Mouse (Mus musculus) E14TG2a.4 (cell line): ENCODE results near the gene Sco1.

ENCODE experiments used
- CTCF ChIP-seq: conservative IDR thresholded peaks from 2 replicates; pipeline ENCODE4 v1.5.1; 2014; ENCODE audit warnings: low read length
- NANOG ChIP-seq: IDR thresholded peaks from 2 replicates; pipeline ENCODE4 v1.6.1; 2014; ENCODE audit warnings: borderline replicate concordance, low read length, mixed read lengths

DNA sequence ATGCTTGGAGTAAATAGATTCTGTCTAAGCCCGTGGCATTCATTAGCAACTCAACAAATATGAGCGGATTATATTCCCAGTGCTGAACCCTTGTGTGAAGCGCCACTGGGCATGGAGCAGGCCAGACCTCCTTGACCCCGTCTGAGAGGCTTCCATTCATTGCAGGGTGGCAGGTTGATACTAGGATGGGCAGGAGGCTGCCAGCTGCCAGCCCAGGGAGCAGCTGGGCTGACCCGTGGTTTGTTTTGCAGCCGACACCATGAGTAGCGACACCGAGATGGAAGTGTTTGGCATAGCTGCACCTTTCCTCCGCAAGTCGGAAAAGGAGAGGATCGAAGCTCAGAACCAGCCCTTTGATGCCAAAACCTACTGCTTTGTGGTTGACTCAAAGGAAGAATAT is 27.3 kb downstream of the Sco1 start:
- TF ChIP-seq CTCF: no peak
- no peak for TF ChIP-seq NANOG
